Mouse (Mus musculus): Measurements from ENCODE around the gene Olfr287. TPM values are rescaled to one million over a fixed set of nuclear protein-coding genes. Genes with fewer than 3 reads are reported as not detected.

The Olfr287 gene
- not detected for total RNA-seq (2023)

GRCm38 (mm10) chr15:98220877-98221276 lies at the start of gene Olfr287, which contains the start of gene Gm44579:
TSS of gene Olfr287 (minus strand) at chr15:98221056.
TSS of gene Gm44579 (minus strand) at chr15:98220977.

DNA sequence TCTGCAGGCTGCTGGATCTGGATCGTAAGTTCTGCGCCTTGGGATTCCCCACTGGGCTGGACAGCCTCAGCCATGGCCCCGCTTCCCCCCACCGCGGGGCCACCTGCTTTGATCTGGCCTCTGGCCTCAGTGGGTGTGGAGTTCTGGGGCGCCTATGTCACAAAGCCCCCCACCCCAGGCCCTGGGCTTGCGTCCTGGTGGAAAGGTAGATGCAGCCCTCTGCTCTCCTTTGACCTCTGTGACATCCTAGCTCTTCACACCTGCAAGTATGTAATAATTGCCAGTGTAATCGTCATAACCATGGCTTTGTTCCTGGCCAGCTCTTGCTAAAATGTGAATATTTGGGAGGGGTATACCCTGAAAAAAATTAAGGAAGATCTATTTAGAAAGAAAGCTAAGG lies 36.3 kb upstream of the Olfr287 start, which contains the start of gene H1fnt:
Gene H1fnt, minus strand, starts transcription at position 101 of the 400 bp plus-strand sequence.

DNA sequence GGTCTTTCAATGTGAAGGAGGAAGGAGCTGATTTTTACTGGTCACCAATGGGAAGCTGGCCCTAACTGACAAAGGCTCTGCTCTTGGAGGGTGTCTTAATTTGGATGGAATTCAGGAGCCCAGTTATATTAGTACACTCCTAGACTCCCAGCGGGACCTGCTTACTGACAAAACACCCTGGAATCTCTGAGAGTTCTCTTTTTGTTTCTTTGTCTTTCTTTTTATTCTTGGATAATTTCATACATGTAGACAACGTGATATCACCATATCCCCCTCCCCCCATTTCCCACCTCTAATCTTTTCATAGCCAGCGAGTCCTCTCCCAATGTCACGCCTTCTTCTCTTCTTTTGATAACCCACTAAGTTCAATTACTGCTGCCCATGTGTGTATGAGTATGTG lies 13.5 kb upstream of the Olfr287 start, which contains the start of gene Olfr286:
Gene Olfr286, minus strand, starts transcription at position 101 of the 400 bp plus-strand sequence.

DNA sequence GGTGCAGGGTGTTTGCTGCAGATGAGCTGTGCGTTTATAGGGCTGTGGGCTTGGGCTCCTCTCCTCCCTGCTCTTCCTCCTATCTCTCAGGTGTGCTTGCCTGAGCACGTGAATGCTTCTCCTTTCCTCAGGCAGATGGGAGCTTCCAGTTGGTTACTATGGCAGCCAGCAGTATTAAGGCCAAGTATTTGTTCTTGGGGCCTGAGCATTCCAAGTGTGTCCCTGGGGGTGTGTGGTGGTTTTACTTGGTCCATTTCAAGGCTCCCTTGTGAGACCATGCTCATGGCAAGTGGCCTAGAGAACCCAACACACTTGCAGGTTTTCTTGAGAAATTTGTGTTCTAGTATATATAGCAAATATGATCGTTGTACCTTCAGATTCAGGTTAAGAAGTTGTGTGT lies 25.4 kb downstream of the Olfr287 start, which contains the start of gene Olfr288:
Gene Olfr288, minus strand, starts transcription at position 101 of the 400 bp plus-strand sequence.

DNA sequence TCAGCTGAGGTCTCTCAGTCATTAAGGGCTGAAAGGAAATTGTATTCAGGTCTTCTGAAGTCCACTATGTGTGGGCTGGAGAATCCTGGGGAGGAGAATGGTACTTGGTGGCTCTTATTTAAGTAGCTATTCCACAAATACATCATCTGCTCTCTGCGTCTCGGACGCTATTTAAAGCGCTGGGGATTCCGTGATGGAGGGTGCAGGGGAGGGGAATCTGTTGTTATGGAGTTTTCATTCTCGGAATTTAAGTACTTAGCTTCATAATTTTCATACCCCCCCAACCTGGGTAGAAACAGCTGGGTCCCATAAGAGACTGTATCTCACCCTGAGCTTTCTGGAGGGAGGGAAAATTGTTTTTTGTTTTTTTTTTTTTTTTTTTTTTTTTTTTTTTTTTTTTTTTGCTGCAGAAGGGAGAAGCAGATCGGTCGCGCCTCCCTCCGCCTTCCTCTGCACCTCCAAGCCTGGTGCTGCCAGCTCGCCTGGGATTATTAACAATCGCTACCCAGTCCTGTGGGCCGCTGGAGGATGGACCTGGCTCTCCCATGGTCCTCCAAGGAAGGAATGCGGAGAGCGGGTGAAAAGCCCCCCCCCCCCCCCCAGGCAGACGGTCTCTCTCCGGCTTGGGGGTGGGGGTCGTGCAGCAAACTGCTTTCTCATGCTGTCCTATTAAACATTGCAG lies 53.8 kb downstream of the Olfr287 start, which contains the start of gene Ccdc184:
Gene Ccdc184, plus strand, starts transcription at position 196 of the 682 bp plus-strand sequence.

DNA sequence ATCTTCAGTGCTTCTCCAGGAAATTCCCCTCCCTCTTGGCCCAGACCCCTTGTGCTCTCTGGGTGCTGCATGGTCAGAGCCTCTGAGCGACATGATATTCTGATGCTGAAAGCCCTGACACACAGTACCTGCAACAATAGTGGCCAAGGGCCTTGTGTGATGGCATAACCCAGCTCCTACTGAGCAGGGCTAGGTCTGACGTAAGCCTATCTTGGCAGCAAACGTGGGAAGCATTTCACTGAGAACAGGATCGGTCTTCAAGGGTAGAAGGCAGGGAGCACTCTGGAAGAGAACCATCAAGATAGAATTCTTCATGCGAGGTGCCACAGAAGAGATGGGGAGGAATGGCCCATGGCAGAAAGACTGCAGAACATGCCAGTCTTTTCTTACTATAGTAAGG lies 55.3 kb downstream of the Olfr287 start, which contains the start of gene Asb8:
Gene Asb8, minus strand, starts transcription at position 101 of the 400 bp plus-strand sequence.

Other genes starting within 250 kb of the Olfr287 start
- gene Col2a1, start 216.4 kb downstream of the Olfr287 start, total RNA-seq (2023), result 1 to 10 TPM in 1 of 2 experiments, under 1 TPM in 1; 0.66 to 1.5 TPM
- 10 to 100 TPM in 1 of 2 experiments, 1 to 10 TPM in 1; 5.3 to 14.1 TPM for gene Pfkm, start 128.5 kb downstream of the Olfr287 start, total RNA-seq (2023)
- gene Senp1, start 127.3 kb downstream of the Olfr287 start, total RNA-seq (2023), result 10 to 100 TPM; 34.0 to 34.8 TPM
- 10 to 100 TPM; 19.5 to 20.7 TPM for gene Asb8, start 55.4 kb downstream of the Olfr287 start, total RNA-seq (2023)
- gene Ccdc184, start 53.9 kb downstream of the Olfr287 start, total RNA-seq (2023), result not detected
- not detected for gene Olfr288, start 25.5 kb downstream of the Olfr287 start, total RNA-seq (2023)
- gene Gm44579, start 79 bp downstream of the Olfr287 start, total RNA-seq (2023), result not detected
- gene Olfr286, start 13.4 kb upstream of the Olfr287 start, total RNA-seq (2023), result not detected
- gene H1fnt, start 36.2 kb upstream of the Olfr287 start, total RNA-seq (2023), result not detected
- gene Zfp641, start 75.1 kb upstream of the Olfr287 start, total RNA-seq (2023), result not detected
- gene Olfr285, start 96.3 kb upstream of the Olfr287 start, total RNA-seq (2023), result not detected
- gene Olfr284, start 119.9 kb upstream of the Olfr287 start, total RNA-seq (2023), result not detected
- gene Olfr283, start 159.9 kb upstream of the Olfr287 start, total RNA-seq (2023), result not detected
- not detected for gene Olfr282, start 210.2 kb upstream of the Olfr287 start, total RNA-seq (2023)
- gene Olfr281, start 231.5 kb upstream of the Olfr287 start, total RNA-seq (2023), result not detected
- gene OR5BS1P, start 248.8 kb upstream of the Olfr287 start, total RNA-seq (2023), result not detected